Mouse (Mus musculus) Patski (cell line): ENCODE measurements around the gene Aknad1. TPM values are rescaled to one million over a fixed set of nuclear protein-coding genes. Genes with fewer than 3 reads are reported as not detected.

Experiments used
- ATAC-seq: fragments of 100-300 bp; one replicate; pipeline ENCODE4 v1.8.0; 2021
- CTCF ChIA-PET: fragments of 350-600 bp; sonication (Branson Sonifier 250); formaldehyde crosslinking; loops from one replicate; lab custom pipeline; 2022; ENCODE audit warnings: inconsistent platforms; lab: Charles Lee
- POLR2A ChIA-PET: fragments of 350-600 bp; sonication (Branson Sonifier 250); formaldehyde crosslinking; loops from one replicate; lab custom pipeline; 2022; ENCODE audit warnings: antibody characterized with exemption, inconsistent platforms; lab: Charles Lee
- DNase-seq: peaks from one replicate; pipeline ENCODE4 v3.0.0-alpha.2; 2011; ENCODE audit warnings: low read depth, low spot score
- H3K27me3 ChIP-seq: fragments of 371-371 bp; one replicate; pipeline ENCODE4 v1.5.1; 2021
- CTCF ChIP-seq: fragments of 100-300 bp; IDR thresholded peaks from one replicate; pipeline ENCODE4 v1.5.1; 2021
- in situ Hi-C: fragments of 300-500 bp; cut with MboI; formaldehyde crosslinking; loops from 3 replicates; pipeline ENCODE4 v1.11.1; 2018; ENCODE audit warnings: low pct_unique_long_range_greater_than_20kb, mixed read lengths
- polyA plus RNA-seq: library from polyadenylated mRNA; unstranded; gene quantifications from one replicate; pipeline ENCODE4 v1.2.3, GENCODE M21; 2021

Aknad1 gene
- polyA plus RNA-seq, 1 experiment from 2014 or later: not detected

- in situ Hi-C loops: no loop called here
- TF ChIP-seq CTCF: no peak
- CTCF ChIA-PET: interaction anchor here (2.5 kb wide), 1 partner anchor 10 kb away, joined by 9 read pairs; no protein-coding TSS in a partner anchor
- no peak for ATAC-seq
- POLR2A ChIA-PET: no interaction called here
- no peaks in the 10 kb centered on the region for H3K27me3 ChIP-seq
- no peak for DNase-seq
These were observed 1.7 kb upstream of the Aknad1 start for GRCm38 (mm10) chr3:108737761-108738160.

GRCm38 (mm10) chr3:108744060-108744459 lies 4.6 kb downstream of the Aknad1 start:
- in situ Hi-C loops: no loop called here
- ATAC-seq (no peak), DNase-seq (no peak)
- no peaks in the 10 kb centered on the region for H3K27me3 ChIP-seq
- ChIA-PET CTCF (interaction anchor here (1.2 to 1.6 kb wide), 2 partner anchors 18 to 21 kb away, joined by 3 to 4 read pairs; no protein-coding TSS in a partner anchor), POLR2A (no interaction called here)
- no peak for TF ChIP-seq CTCF

GRCm38 (mm10) chr3:108751061-108751460 lies 11.6 kb downstream of the Aknad1 start:
- DNase-seq (no peak), ATAC-seq (no peak)
- ChIA-PET CTCF (interaction anchor here (1.0 to 1.5 kb wide), 2 partner anchors 15 to 18 kb away, joined by 4 to 5 read pairs; no protein-coding TSS in a partner anchor), POLR2A (no interaction called here)
- no peak for TF ChIP-seq CTCF
- in situ Hi-C loops: no loop called here
- H3K27me3 ChIP-seq: peaks cover 7% of the 10 kb centered on the region

GRCm38 (mm10) chr3:108751691-108752090 lies 12.2 kb downstream of the Aknad1 start:
- DNase-seq (no peak), ATAC-seq (no peak)
- H3K27me3 ChIP-seq: peaks cover 7% of the 10 kb centered on the region
- no peak for TF ChIP-seq CTCF
- in situ Hi-C loops: no loop called here
- POLR2A ChIA-PET: no interaction called here
- CTCF ChIA-PET: interaction anchor here (1.0 to 1.8 kb wide), 3 partner anchors 11 to 15 kb away, joined by 5 read pairs; no protein-coding TSS in a partner anchor

GRCm38 (mm10) chr3:108754541-108754940 lies 15.1 kb downstream of the Aknad1 start:
- POLR2A ChIA-PET: no interaction called here
- TF ChIP-seq CTCF: no peak
- in situ Hi-C loops: no loop called here
- CTCF ChIA-PET: interaction anchor here (1.2 to 2.1 kb wide), 3 partner anchors 8 to 20 kb away, joined by 3 to 6 read pairs (median 4); no protein-coding TSS in a partner anchor
- peaks cover 7% of the 10 kb centered on the region for H3K27me3 ChIP-seq
- DNase-seq (no peak), ATAC-seq (no peak)

GRCm38 (mm10) chr3:108755542-108755941 lies 16.1 kb downstream of the Aknad1 start:
- in situ Hi-C loops: no loop called here
- ChIA-PET CTCF (interaction anchor here (1.5 to 2.1 kb wide), 2 partner anchors 7 to 15 kb away, joined by 4 to 6 read pairs; no protein-coding TSS in a partner anchor), POLR2A (interaction anchor here (0.9 kb wide), 1 partner anchor 33 kb away, joined by 3 read pairs; the partner anchor contains the start of gene Gpsm2)
- ATAC-seq: no peak
- no peak for DNase-seq
- H3K27me3 ChIP-seq: peaks cover 7% of the 10 kb centered on the region
- TF ChIP-seq CTCF: no peak

- ChIA-PET CTCF (interaction anchor here (1.5 kb wide), 1 partner anchor 15 kb away, joined by 4 read pairs; no protein-coding TSS in a partner anchor), POLR2A (interaction anchor here (0.9 kb wide), 1 partner anchor 34 kb away, joined by 3 read pairs; the partner anchor contains the start of gene Gpsm2)
- H3K27me3 ChIP-seq: peaks cover 6% of the 10 kb centered on the region
- no peak for TF ChIP-seq CTCF
- ATAC-seq: no peak
- in situ Hi-C loops: no loop called here
- no peak for DNase-seq
These were observed 16.7 kb downstream of the Aknad1 start for GRCm38 (mm10) chr3:108756131-108756530.

GRCm38 (mm10) chr3:108757570-108757969 lies 18.1 kb downstream of the Aknad1 start:
- CTCF ChIA-PET: no interaction called here
- in situ Hi-C loops: no loop called here
- no peak for TF ChIP-seq CTCF
- no peaks in the 10 kb centered on the region for H3K27me3 ChIP-seq
- DNase-seq (no peak), ATAC-seq (no peak)
- POLR2A ChIA-PET: no interaction called here

GRCm38 (mm10) chr3:108759566-108760420 lies 20.3 kb downstream of the Aknad1 start:
- H3K27me3 ChIP-seq: no peaks in the 10 kb centered on the region
- TF ChIP-seq CTCF: no peak
- ChIA-PET CTCF (interaction anchor here (1.0 to 1.7 kb wide), 5 partner anchors 10 to 59 kb away, joined by 3 to 9 read pairs (median 4); partner anchors contain the start of gene Gpsm2), POLR2A (no interaction called here)
- ATAC-seq: peak; percentile 46
- peak; percentile 90 for DNase-seq
- in situ Hi-C loops: no loop called here

GRCm38 (mm10) chr3:108762597-108763111 lies 23.2 kb downstream of the Aknad1 start:
- CTCF ChIA-PET: interaction anchor here (0.9 to 3.2 kb wide), 12 partner anchors 8 to 148 kb away, joined by 3 to 20 read pairs (median 4); partner anchors contain the start of genes Aknad1 and Gpsm2
- POLR2A ChIA-PET: interaction anchor here (0.5 to 0.8 kb wide), 2 partner anchors 11 to 34 kb away, joined by 3 read pairs; no protein-coding TSS in a partner anchor
- in situ Hi-C loops: no loop called here
- H3K27me3 ChIP-seq: no peaks in the 10 kb centered on the region
- DNase-seq (peak; percentile 49), ATAC-seq (no peak)
- TF ChIP-seq CTCF: no peak
